Mouse (Mus musculus): ENCODE data around the gene Olfr224.
A peak's percentile ranks its signal among the peaks of the same experiment; 100 is the strongest.
"Not testable (repeated sequence)": the region's sequence is repeated elsewhere in the genome, so short reads cannot be mapped to it uniquely, and the experiment has no call there.

Gene Olfr224

GRCm38 (mm10) chr11:58570405-58570804, at the start of gene Olfr224:
Gene Olfr224, minus strand, starts transcription at chr11:58570553.
- DNase-seq (ENCODE audit: low read depth, low spot score), result no peak

DNA sequence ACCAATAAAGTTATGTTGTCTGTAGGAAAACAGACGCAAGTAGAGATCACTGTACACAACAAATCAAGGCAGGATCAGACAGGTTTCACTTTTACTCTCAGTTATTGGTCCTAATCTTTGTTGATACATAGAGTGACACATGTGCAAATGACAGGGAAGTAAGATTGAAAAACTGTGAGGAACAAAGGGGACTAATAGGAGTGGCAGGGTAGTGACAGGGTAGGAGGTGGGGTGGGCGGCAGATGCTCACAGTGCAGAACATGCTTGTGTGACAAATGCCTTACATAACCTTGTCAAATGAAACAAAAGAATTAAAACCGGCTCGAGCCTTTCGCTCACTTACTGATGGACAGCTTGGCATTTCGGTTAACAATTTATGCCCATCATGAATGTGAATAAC, 48.4 kb upstream of the Olfr224 start:
- no peak for DNase-seq (ENCODE audit: low read depth, low spot score)

GRCm38 (mm10) chr11:58618369-58618768, 48.0 kb upstream of the Olfr224 start:
- DNase-seq (ENCODE audit: low read depth, low spot score), result no peak

GRCm38 (mm10) chr11:58615975-58616374, 45.6 kb upstream of the Olfr224 start, which contains the start of gene 2210407C18Rik:
Gene 2210407C18Rik, minus strand, starts transcription at chr11:58616075.
- DNase-seq (ENCODE audit: low read depth, low spot score), result no peak

DNA sequence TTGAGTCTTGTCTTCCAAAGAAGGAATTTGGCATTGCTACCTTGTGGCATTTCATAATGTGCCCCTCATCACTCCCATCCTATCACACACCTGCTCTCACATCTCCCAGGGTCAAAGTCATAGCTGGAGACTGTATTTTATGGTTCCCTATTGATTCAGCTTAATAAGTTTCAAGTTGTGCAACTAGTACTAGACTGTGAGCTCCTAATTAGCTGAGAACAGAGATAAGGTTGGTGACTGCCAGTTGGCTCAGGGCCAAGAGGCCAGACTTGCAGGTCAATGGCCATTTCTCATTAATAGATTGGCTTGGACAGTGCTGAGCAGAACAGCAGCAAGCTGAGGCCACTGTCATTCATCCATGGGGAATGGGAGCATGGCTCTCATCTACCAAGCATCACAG, 44.2 kb upstream of the Olfr224 start:
- no peak for DNase-seq (ENCODE audit: low read depth, low spot score)

DNA sequence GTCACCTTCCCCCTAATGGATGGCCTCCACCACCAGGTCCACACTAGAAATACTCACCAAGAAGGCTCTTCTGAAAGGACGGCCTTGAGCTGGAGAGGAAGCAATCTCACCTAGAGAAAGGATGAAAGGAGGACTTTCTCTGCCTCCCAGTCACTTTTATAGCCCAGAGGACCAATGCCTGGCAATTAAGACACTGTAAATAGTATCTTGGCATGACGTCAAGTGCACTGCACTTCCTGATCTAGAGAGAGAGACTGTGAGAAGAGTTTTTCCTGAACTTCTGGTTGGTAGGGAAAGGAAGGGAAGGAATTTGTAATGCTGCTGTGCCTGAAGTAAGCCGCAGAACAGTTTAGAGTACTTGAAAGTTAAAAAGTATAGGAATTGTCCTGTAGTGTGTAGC, 43.0 kb upstream of the Olfr224 start:
- no peak for DNase-seq (ENCODE audit: low read depth, low spot score)

GRCm38 (mm10) chr11:58607030-58607429, 36.7 kb upstream of the Olfr224 start:
- no peak for DNase-seq (ENCODE audit: low read depth, low spot score)

DNA sequence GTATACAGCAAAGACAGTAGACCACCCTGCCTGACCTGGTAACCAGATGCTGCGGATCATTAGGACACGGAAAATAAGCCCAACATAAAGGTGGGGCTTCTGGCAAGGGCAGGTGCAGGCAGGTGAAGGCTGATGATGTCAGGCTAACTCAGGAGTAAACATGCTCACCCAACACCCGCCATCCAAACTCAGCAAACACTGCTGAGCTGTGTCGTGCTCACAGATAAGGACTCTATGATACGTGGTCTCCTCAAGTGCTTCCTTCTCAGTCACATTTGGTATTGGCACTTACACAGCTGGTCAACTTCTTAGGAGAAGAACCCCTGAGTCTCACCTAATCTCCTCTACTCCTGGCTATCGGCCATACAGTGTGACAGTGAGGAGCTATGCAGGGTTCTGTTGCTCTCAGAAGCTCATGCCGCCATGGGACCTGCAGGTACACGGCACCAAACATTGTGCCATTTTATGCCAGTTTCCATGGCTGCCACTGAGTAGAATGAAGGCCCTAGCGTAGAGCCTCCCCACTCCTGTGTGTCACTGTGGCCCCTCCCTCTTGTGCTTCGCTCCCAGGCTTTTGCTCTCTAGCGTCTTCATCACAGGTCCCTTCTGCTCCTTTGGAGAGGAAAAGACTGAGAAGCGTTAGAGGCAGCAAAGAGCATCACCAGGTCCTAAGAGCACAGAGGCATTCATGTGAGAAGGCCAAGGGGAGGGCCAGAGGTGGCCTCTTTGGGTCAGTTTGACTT, 36.0 kb upstream of the Olfr224 start:
- DNase-seq (ENCODE audit: low read depth, low spot score), result no peak

- no peak for DNase-seq (ENCODE audit: low read depth, low spot score)
Measured at GRCm38 (mm10) chr11:58605228-58605627, 34.9 kb upstream of the Olfr224 start.

DNA sequence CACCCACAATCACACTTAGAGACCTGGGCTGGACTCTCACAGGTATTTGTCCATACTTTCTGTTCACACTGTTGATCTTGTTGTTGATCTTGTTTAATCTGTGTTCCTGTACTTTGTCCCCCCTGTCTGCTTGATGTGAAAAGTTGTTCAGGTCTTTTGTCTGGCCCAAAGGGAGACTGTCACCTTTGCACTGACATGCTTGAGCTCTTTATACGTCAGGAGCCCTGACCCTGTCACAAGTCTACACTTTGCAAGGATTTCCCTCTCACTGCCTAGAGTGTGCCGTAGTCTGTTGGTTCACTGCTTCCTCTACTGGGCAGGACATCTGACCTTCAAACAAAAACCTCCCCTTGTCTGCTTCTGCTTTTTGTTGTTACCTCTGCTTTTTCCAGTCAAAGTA, 34.3 kb upstream of the Olfr224 start:
- no peak for DNase-seq (ENCODE audit: low read depth, low spot score)

- no peak for DNase-seq (ENCODE audit: low read depth, low spot score)
Measured at GRCm38 (mm10) chr11:58602800-58603560, 32.6 kb upstream of the Olfr224 start.

- no peak for DNase-seq (ENCODE audit: low read depth, low spot score)
Measured at GRCm38 (mm10) chr11:58602062-58602461, 31.7 kb upstream of the Olfr224 start.

- DNase-seq (ENCODE audit: low read depth, low spot score), result no peak
Measured at GRCm38 (mm10) chr11:58597837-58598236, 27.5 kb upstream of the Olfr224 start.

GRCm38 (mm10) chr11:58594814-58595213, 24.5 kb upstream of the Olfr224 start, which contains the start of gene Olfr324:
Gene Olfr324, plus strand, starts transcription at chr11:58595114.
- no peak for DNase-seq (ENCODE audit: low read depth, low spot score)

DNA sequence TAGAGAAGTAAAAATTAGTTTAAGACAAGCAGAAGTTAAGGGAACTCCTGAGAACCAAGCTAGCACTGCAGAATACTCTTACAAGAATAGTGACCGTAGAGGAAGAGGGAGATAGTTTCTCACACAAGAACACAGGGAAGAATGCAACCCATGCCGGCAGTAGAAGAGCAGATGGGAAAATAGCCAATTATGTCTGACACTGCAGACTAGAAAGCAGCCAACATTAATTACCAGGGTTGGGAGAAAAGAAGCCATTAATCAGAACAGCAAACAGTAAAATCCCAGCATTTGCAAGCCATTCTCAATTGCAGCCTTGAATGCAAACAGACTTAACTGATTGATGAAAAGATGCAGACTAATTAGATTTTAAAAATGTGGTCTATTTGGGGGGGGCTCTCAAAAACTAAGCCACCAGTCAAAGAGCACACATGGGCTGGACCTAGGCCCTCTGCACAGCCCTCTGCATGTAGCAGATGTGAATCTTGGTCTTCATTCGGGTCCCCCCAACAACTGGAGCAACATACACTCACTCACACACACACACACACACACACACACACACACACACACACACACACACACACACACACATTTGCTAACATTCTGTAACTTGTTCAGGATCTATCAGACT, 18.4 kb upstream of the Olfr224 start:
- DNase-seq (ENCODE audit: low read depth, low spot score), result no peak

DNA sequence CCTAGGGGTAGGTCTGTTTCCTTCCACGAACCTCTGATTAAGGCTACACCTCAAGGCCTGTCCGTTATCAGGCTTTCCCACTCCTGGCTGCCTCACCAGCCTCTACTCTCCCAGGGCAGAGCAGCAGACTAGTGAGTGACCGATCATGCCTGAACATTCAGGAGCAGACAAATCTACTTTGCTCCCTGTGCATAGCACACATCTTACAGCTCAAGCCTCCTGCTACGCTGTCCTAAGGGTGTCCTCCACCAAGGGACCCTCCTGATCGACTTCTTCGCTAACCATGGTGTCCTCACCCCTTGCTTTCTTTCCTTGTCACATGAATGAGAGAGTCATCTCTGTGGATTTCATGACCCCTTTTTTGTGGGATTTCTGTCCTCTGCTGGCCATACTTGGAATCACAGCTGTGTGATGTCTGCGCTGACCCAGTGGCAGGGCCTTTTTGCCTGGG, 17.6 kb upstream of the Olfr224 start:
- peak; percentile 71 for DNase-seq (ENCODE audit: low read depth, low spot score)

- no peak for DNase-seq (ENCODE audit: low read depth, low spot score)
Measured at GRCm38 (mm10) chr11:58578636-58579035, 8.3 kb upstream of the Olfr224 start.

DNA sequence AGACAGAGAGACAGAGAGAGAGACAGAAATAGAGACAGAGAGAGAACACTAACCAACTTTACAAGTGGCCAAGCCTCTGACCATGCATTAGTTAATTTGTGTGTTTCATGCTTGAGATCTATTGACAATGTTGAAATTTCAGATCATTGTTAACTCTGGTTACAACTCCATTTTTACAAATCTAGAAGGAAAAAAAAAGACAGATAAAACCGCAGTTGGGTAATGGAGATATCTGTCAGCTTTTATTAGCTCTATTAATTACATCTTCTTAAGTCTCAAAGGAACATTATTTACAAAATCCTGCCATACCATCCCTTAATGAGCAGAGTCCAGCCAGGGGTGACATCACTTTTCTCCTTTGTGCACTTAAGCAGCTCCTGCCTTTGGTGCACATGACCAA, 7.1 kb upstream of the Olfr224 start, which contains the start of gene Olfr325:
Olfr325 (plus strand) TSS at position 301 of the 400 bp plus-strand sequence.
- DNase-seq (ENCODE audit: low read depth, low spot score), result no peak

- DNase-seq (ENCODE audit: low read depth, low spot score), result no peak
Measured at GRCm38 (mm10) chr11:58555536-58555935, 14.8 kb downstream of the Olfr224 start, which contains the start of gene Olfr328. Gene Olfr328, minus strand, starts transcription at chr11:58555636.

- DNase-seq (ENCODE audit: low read depth, low spot score), result no peak
Measured at GRCm38 (mm10) chr11:58546322-58546721, 24.0 kb downstream of the Olfr224 start, which contains the start of gene Olfr329-ps. Gene Olfr329-ps, minus strand, starts transcription at chr11:58546422.

DNA sequence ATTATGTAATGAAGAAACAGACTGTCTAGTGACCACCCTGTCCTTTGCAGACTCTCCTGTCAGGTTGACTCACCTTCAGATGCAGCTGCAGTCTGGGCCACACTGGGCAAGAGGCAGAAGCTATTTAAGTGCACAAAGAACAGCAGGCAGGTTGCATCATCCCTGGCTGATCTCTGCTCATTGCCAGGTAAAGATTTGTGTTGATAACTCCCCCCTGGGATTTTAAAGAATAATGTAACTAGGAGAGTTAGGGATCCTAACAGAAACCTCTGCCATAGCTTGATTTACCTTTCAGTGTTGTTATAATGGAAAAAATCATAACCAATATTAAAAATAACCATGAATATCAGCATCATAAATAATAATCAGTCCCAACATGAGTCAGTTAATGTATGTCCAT, 35.6 kb downstream of the Olfr224 start, which contains the start of gene Olfr330:
Olfr330 (minus strand) TSS at position 101 of the 400 bp plus-strand sequence.
- DNase-seq (ENCODE audit: low read depth, low spot score), result not testable (repeated sequence)

DNA sequence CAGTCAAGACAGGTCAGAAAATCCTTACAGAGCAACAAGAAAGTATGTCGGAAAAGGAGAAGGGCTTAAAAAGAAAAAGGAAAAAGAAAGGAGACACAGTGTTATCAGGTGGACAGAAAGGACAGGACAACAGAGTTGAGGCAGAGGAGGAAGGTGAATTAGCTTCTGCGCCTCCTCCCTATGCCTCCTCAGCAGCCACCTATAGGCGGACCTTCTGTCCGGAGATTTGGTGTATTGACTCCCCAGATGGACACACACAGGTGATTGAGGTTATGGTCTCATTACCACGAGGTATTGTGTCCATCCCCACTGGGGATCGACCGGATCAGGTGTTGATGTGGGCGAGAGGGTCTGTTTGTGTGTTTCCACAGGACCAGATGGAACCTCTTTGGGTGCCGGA, 50.6 kb downstream of the Olfr224 start:
- DNase-seq (ENCODE audit: low read depth, low spot score), result not testable (repeated sequence)

All from mesoderm, embryonic 11.5 days (tissue).